Mouse (Mus musculus): ENCODE data around the gene Mtmr14. TPM values are rescaled to one million over a fixed set of nuclear protein-coding genes. Genes with fewer than 3 reads are reported as not detected.

Mtmr14 gene
- polyA plus RNA-seq, 1 experiment from 2014 or later: 41.0 TPM

Other genes with a start within 250 kb of the Mtmr14 start
- 50.1 and 50.8 TPM in 2 replicates for gene Thumpd3, start 191.6 kb upstream of the Mtmr14 start, polyA plus RNA-seq (2015; fragmentation: Nextera tagmentation; extraction: Ambion mirVana)
- 47.5 and 49.5 TPM in 2 replicates for gene Setd5, start 160.5 kb upstream of the Mtmr14 start, polyA plus RNA-seq (2015; fragmentation: Nextera tagmentation; extraction: Ambion mirVana)
- 61.5 and 66.2 TPM in 2 replicates for gene Lhfpl4, start 42.5 kb upstream of the Mtmr14 start, polyA plus RNA-seq (2015; fragmentation: Nextera tagmentation; extraction: Ambion mirVana)
- gene Cpne9, start 44.5 kb downstream of the Mtmr14 start, polyA plus RNA-seq (2015; fragmentation: Nextera tagmentation; extraction: Ambion mirVana): 4.8 and 10.2 TPM in 2 replicates
- 16.3 and 17.1 TPM in 2 replicates for gene Brpf1, start 69.3 kb downstream of the Mtmr14 start, polyA plus RNA-seq (2015; fragmentation: Nextera tagmentation; extraction: Ambion mirVana)
- 8.5 and 9.3 TPM in 2 replicates for gene Ogg1, start 89.1 kb downstream of the Mtmr14 start, polyA plus RNA-seq (2015; fragmentation: Nextera tagmentation; extraction: Ambion mirVana)
- 112 and 117 TPM in 2 replicates for gene Camk1, start 106.1 kb downstream of the Mtmr14 start, polyA plus RNA-seq (2015; fragmentation: Nextera tagmentation; extraction: Ambion mirVana)
- 70.7 and 77.5 TPM in 2 replicates for gene Tada3, start 140.0 kb downstream of the Mtmr14 start, polyA plus RNA-seq (2015; fragmentation: Nextera tagmentation; extraction: Ambion mirVana)
- 413 and 423 TPM in 2 replicates for gene Arpc4, start 140.3 kb downstream of the Mtmr14 start, polyA plus RNA-seq (2015; fragmentation: Nextera tagmentation; extraction: Ambion mirVana)
- gene Ttll3, start 151.4 kb downstream of the Mtmr14 start, polyA plus RNA-seq (2015; fragmentation: Nextera tagmentation; extraction: Ambion mirVana): 11.1 and 11.3 TPM in 2 replicates
- gene Rpusd3, start 181.5 kb downstream of the Mtmr14 start, polyA plus RNA-seq (2015; fragmentation: Nextera tagmentation; extraction: Ambion mirVana): 18.7 and 23.3 TPM in 2 replicates
- gene Cidec, start 197.9 kb downstream of the Mtmr14 start, polyA plus RNA-seq (2015; fragmentation: Nextera tagmentation; extraction: Ambion mirVana): not detected in 2 replicates
- 96.5 and 98.2 TPM in 2 replicates for gene Jagn1, start 204.7 kb downstream of the Mtmr14 start, polyA plus RNA-seq (2015; fragmentation: Nextera tagmentation; extraction: Ambion mirVana)
- 0.09 and 0.21 TPM in 2 replicates for gene Il17re, start 220.6 kb downstream of the Mtmr14 start, polyA plus RNA-seq (2015; fragmentation: Nextera tagmentation; extraction: Ambion mirVana)
- 3.2 and 4.6 TPM in 2 replicates for gene Il17rc, start 233.6 kb downstream of the Mtmr14 start, polyA plus RNA-seq (2015; fragmentation: Nextera tagmentation; extraction: Ambion mirVana)
- 77.8 and 92.7 TPM in 2 replicates for gene Creld1, start 245.5 kb downstream of the Mtmr14 start, polyA plus RNA-seq (2015; fragmentation: Nextera tagmentation; extraction: Ambion mirVana)

Measured in hindbrain, embryonic 15.5 days (tissue).